Mouse (Mus musculus) embryonic fibroblast, embryonic 13.5 days (primary cell): ENCODE results near the gene Samd1.

Experiments
- CTCF ChIP-seq: IDR thresholded peaks from 2 replicates; pipeline ENCODE4 v1.5.1; 2011; ENCODE audit warnings: mild to moderate bottlenecking, control low read depth, low read length, moderate library complexity, borderline replicate concordance; ENCODE audit not compliant: insufficient read depth
- POLR2A ChIP-seq: IDR thresholded peaks from 2 replicates; pipeline ENCODE4 v1.6.1; 2011; ENCODE audit warnings: low read depth, mild to moderate bottlenecking, control low read depth, low read length, moderate library complexity

GRCm38 (mm10) chr8:83992488-83992887 lies 5.0 kb upstream of the Samd1 start:
- TF ChIP-seq CTCF (no peak), POLR2A (no peak)
